Mouse (Mus musculus): Measurements from ENCODE around the gene Btbd35f30.
"Not testable (repeated sequence)": the region's sequence is repeated elsewhere in the genome, so short reads cannot be mapped to it uniquely, and the experiment has no call there.

Btbd35f30 gene

DNA sequence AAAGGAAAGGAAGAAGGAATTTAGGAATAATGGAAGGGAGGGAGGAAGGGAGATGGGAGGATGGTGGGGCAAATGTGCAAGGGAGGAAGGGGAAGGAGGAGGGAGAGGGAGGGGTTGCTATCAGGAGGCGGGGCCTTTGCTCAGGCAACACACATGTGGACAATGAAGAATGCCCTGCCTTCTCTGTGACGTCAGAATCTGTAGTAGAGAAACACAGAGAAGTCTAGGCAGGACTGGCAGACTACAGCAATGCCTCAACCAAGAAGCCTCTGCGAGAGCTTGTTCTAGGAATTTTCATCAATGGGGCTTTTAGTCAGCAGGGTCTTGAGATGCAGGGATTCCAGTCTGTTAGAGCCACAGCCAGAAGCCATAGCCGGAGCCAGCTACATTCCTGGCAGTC lies at the start of gene Btbd35f30:
Btbd35f30 (plus strand) TSS at position 301 of the 400 bp plus-strand sequence.
- not testable (repeated sequence) for DNase-seq

DNA sequence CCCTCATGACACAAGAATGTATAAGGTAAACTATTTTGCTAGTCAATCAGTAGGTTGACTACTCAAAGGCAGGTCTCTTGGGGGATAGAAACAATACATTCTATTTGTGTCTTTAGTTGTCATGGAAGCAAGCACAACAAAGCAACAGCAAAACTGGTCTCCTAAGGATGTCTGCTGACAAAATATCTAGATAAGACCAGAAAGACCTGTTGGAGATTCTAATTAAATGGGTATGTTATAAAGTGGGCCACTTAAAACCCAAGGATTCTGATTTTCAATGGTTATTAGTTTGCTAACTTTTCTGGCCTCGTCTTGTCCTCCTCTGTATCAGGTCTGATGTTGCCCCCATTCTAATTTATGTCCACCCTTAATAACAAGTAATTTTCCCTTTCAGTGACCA lies 47.0 kb downstream of the Btbd35f30 start, which contains the start of gene Gm21789:
Gm21789 (plus strand) TSS at position 301 of the 400 bp plus-strand sequence.
- DNase-seq, result not testable (repeated sequence)
